Mouse (Mus musculus): ENCODE data around the gene Als2.

The Als2 gene

GRCm38 (mm10) chr1:59236856-59237441 is at the start of gene Als2:
Gene Als2, minus strand, starts transcription at chr1:59237231.
- peak; percentile 98 for DNase-seq

GRCm38 (mm10) chr1:59286316-59286850 is 49.4 kb upstream of the Als2 start:
- DNase-seq = no peak

- no peak for DNase-seq
Observed at GRCm38 (mm10) chr1:59285880-59286279, 48.8 kb upstream of the Als2 start.

GRCm38 (mm10) chr1:59272189-59272588 is 35.2 kb upstream of the Als2 start:
- DNase-seq = no peak

- DNase-seq = peak; percentile 24
Observed at GRCm38 (mm10) chr1:59269951-59270689, 33.1 kb upstream of the Als2 start.

GRCm38 (mm10) chr1:59269466-59269865 is 32.4 kb upstream of the Als2 start:
- no peak for DNase-seq

GRCm38 (mm10) chr1:59268931-59269330 is 31.9 kb upstream of the Als2 start:
- DNase-seq = no peak

- DNase-seq = no peak
Observed at GRCm38 (mm10) chr1:59257736-59258135, 20.7 kb upstream of the Als2 start.

- DNase-seq = peak; percentile 41
Observed at GRCm38 (mm10) chr1:59256751-59257231, 19.8 kb upstream of the Als2 start, which contains the start of gene Cdk15. Gene Cdk15, plus strand, starts transcription at chr1:59256906.

- peak; percentile 48 for DNase-seq
Observed at GRCm38 (mm10) chr1:59253301-59253909, 16.4 kb upstream of the Als2 start.

- no peak for DNase-seq
Observed at GRCm38 (mm10) chr1:59252762-59253161, 15.7 kb upstream of the Als2 start.

GRCm38 (mm10) chr1:59247602-59248001 is 10.6 kb upstream of the Als2 start:
- peak; percentile 75 for DNase-seq

GRCm38 (mm10) chr1:59243770-59244169 is 6.7 kb upstream of the Als2 start:
- no peak for DNase-seq

GRCm38 (mm10) chr1:59237614-59238211 is 682 bp upstream of the Als2 start:
- DNase-seq = peak; percentile 81

GRCm38 (mm10) chr1:59229187-59229586 is 7.8 kb downstream of the Als2 start:
- DNase-seq = no peak

GRCm38 (mm10) chr1:59228552-59228951 is 8.5 kb downstream of the Als2 start:
- DNase-seq = no peak

- DNase-seq = no peak
Observed at GRCm38 (mm10) chr1:59222101-59222825, 14.8 kb downstream of the Als2 start.

- DNase-seq = no peak
Observed at GRCm38 (mm10) chr1:59221591-59221990, 15.4 kb downstream of the Als2 start.

- DNase-seq = no peak
Observed at GRCm38 (mm10) chr1:59220371-59220770, 16.7 kb downstream of the Als2 start.

- DNase-seq = no peak
Observed at GRCm38 (mm10) chr1:59215446-59215845, 21.6 kb downstream of the Als2 start.

GRCm38 (mm10) chr1:59212951-59213350 is 24.1 kb downstream of the Als2 start:
- DNase-seq = peak; percentile 26

GRCm38 (mm10) chr1:59212076-59212779 is 24.8 kb downstream of the Als2 start:
- no peak for DNase-seq

Data from retina, postnatal 1 day (tissue).